Mouse (Mus musculus): Measurements from ENCODE around the gene Trim47.

Gene Trim47

GRCm38 (mm10) chr11:116088188-116088587 is 38.8 kb downstream of the Trim47 start:
- no peak for DNase-seq (ENCODE audit: low spot score in 2 of 2)

- DNase-seq (ENCODE audit: low spot score in 2 of 2): peak; percentile 84 to 91
Measured at GRCm38 (mm10) chr11:116087194-116088130, 39.5 kb downstream of the Trim47 start.

GRCm38 (mm10) chr11:116086258-116087193 is 40.5 kb downstream of the Trim47 start, which contains the start of gene Wbp2:
Gene Wbp2, minus strand, starts transcription at chr11:116086995.
- DNase-seq (ENCODE audit: low spot score in 2 of 2): peak; percentile 90 to 96

GRCm38 (mm10) chr11:116084166-116084565 is 42.8 kb downstream of the Trim47 start:
- no peak for DNase-seq (ENCODE audit: low spot score in 2 of 2)

GRCm38 (mm10) chr11:116083096-116083672 is 43.8 kb downstream of the Trim47 start:
- DNase-seq (ENCODE audit: low spot score in 2 of 2): no peak

GRCm38 (mm10) chr11:116081081-116081480 is 45.9 kb downstream of the Trim47 start:
- no peak for DNase-seq (ENCODE audit: low spot score in 2 of 2)

- DNase-seq (ENCODE audit: low spot score in 2 of 2): no peak
Measured at GRCm38 (mm10) chr11:116079511-116079910, 47.5 kb downstream of the Trim47 start.

GRCm38 (mm10) chr11:116078676-116079320 is 48.2 kb downstream of the Trim47 start:
- no peak for DNase-seq (ENCODE audit: low spot score in 2 of 2)

GRCm38 (mm10) chr11:116078221-116078620 is 48.8 kb downstream of the Trim47 start:
- no peak for DNase-seq (ENCODE audit: low spot score in 2 of 2)

- DNase-seq (ENCODE audit: low spot score in 2 of 2): no peak
Measured at GRCm38 (mm10) chr11:116077446-116078204, 49.4 kb downstream of the Trim47 start, which contains the start of gene Unc13d. Gene Unc13d, minus strand, starts transcription at chr11:116077961.

GRCm38 (mm10) chr11:116076836-116077235 is 50.2 kb downstream of the Trim47 start:
- DNase-seq (ENCODE audit: low spot score in 2 of 2): no peak

- DNase-seq (ENCODE audit: low spot score in 2 of 2): no peak
Measured at GRCm38 (mm10) chr11:116076266-116076540, 50.8 kb downstream of the Trim47 start.

GRCm38 (mm10) chr11:116075539-116076265 is 51.3 kb downstream of the Trim47 start:
- no peak for DNase-seq (ENCODE audit: low spot score in 2 of 2)

GRCm38 (mm10) chr11:116074436-116074991 is 52.5 kb downstream of the Trim47 start:
- no peak for DNase-seq (ENCODE audit: low spot score in 2 of 2)

- no peak for DNase-seq (ENCODE audit: low spot score in 2 of 2)
Measured at GRCm38 (mm10) chr11:116072608-116073007, 54.4 kb downstream of the Trim47 start.

GRCm38 (mm10) chr11:116071510-116071909 is 55.5 kb downstream of the Trim47 start:
- no peak for DNase-seq (ENCODE audit: low spot score in 2 of 2)

GRCm38 (mm10) chr11:116065345-116065744 is 61.7 kb downstream of the Trim47 start:
- no peak for DNase-seq (ENCODE audit: low spot score in 2 of 2)

- DNase-seq (ENCODE audit: low spot score in 2 of 2): no peak
Measured at GRCm38 (mm10) chr11:116064187-116064867, 62.7 kb downstream of the Trim47 start.

- peak in 1 of 2 experiments; percentile 57 for DNase-seq (ENCODE audit: low spot score in 2 of 2)
Measured at GRCm38 (mm10) chr11:116063562-116063961, 63.4 kb downstream of the Trim47 start.

Data from cerebellum, postnatal 4 days (tissue).